Mouse (Mus musculus) kidney, adult 2 months (tissue): Measurements from ENCODE around the gene Kcnk4.

Experiments
- CTCF ChIP-seq: fragments of 200-500 bp; conservative IDR thresholded peaks from 2 replicates; pipeline ENCODE4 v1.5.1; 2011; ENCODE audit warnings: low read depth, mild to moderate bottlenecking, control low read depth, low read length, moderate library complexity, mixed read lengths; ENCODE audit not compliant: insufficient read depth, insufficient read length
- POLR2A ChIP-seq: fragments of 200-500 bp; IDR thresholded peaks from one replicate; pipeline ENCODE4 v1.6.1; 2011; ENCODE audit warnings: low read depth, low read length, control low read depth

DNA sequence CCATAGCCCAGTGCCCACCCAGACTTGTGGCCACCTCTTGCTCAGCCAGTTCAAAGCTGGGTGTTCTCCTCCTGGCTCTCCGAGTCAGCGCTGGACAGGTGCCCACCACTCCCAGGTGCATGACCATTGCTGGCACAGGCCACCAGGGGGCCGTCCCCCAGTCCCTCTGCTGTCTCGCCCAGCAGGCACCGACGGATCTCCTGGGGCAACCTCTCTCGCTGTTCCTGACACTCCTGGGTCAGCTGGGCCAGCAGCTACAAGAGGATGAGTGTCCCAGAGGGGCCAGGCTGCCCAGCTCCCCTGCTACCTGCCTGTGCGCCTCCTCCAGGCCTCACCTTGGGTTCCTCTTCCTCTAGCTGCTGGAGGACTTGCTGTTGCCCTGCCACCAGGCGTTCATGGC, 19.7 kb upstream of the Kcnk4 start:
- peak; percentile 61 for TF ChIP-seq CTCF
- TF ChIP-seq POLR2A, result no peak
